Mouse (Mus musculus) urinary bladder, adult 2 months (tissue): ENCODE results near the gene Zbtb34. TPM values are rescaled to one million over a fixed set of nuclear protein-coding genes. Genes with fewer than 3 reads are reported as not detected.

ENCODE experiments used
- polyA plus RNA-seq: library from polyadenylated mRNA; depleted of rRNA; stranded (reverse); fragments of >200 nt; gene quantifications from 2 replicates; pipeline ENCODE4 v1.2.3, GENCODE M21; 2012; rRNA removed

Gene Zbtb34
- polyA plus RNA-seq, 1 experiment, result 9.7 TPM

Other genes starting within 250 kb of the Zbtb34 start
- gene Angptl2, start 215.3 kb downstream of the Zbtb34 start, polyA plus RNA-seq, result 67.7 and 73.5 TPM in 2 replicates
- 8.2 and 8.4 TPM in 2 replicates for gene Ralgps1, start 59.8 kb downstream of the Zbtb34 start, polyA plus RNA-seq
- gene Zbtb43, start 37.2 kb upstream of the Zbtb34 start, polyA plus RNA-seq, result 13.9 and 16.2 TPM in 2 replicates
- 0.12 and 0.38 TPM in 2 replicates for gene Lmx1b, start 209.2 kb upstream of the Zbtb34 start, polyA plus RNA-seq